Mouse (Mus musculus) MEL (cell line): Measurements from ENCODE around the gene Pcnx2. TPM values are rescaled to one million over a fixed set of nuclear protein-coding genes. Genes with fewer than 3 reads are reported as not detected.

Source experiments
- DNase-seq: peaks from one replicate; pipeline ENCODE4 v3.0.0; 2011; ENCODE audit warnings: low read depth, low spot score
- H3K27ac ChIP-seq: 2 replicates; pipeline ENCODE4 v1.5.1; 2012; ENCODE audit warnings: low read depth, mild to moderate bottlenecking, control low read depth, low read length, moderate library complexity; ENCODE audit not compliant: control insufficient read depth
- H3K27me3 ChIP-seq, 2 experiments: fragments of 150-350 bp in 1 of 2; sonication (generic) in 1 of 2; 2 replicates each; pipeline ENCODE4 v1.6.1; 2012; ENCODE audit warnings: low read length in 2 of 2, mild to moderate bottlenecking in 2 of 2, improper control_type of control experiment in 1 of 2, moderate library complexity in 1 of 2; ENCODE audit not compliant: insufficient read depth in 2 of 2, control insufficient read depth in 1 of 2
- H3K36me3 ChIP-seq, 2 experiments: 2 replicates each; pipeline ENCODE4 v1.6.1; 2012 to 2014; ENCODE audit warnings: low read length in 2 of 2, improper control_type of control experiment in 1 of 2, inconsistent platforms in 1 of 2, mild to moderate bottlenecking in 1 of 2; ENCODE audit not compliant: insufficient read depth in 2 of 2, control insufficient read depth in 1 of 2
- H3K4me1 ChIP-seq, 2 experiments: fragments of 150-350 bp in 1 of 2; sonication (generic) in 1 of 2; 2 replicates each; pipeline ENCODE4 v1.6.1; 2012; ENCODE audit warnings: low read length in 2 of 2, improper control_type of control experiment in 1 of 2, mild to moderate bottlenecking in 1 of 2; ENCODE audit not compliant: insufficient read depth in 2 of 2, control insufficient read depth in 1 of 2
- H3K4me3 ChIP-seq, 2 experiments: fragments of 150-350 bp in 1 of 2; sonication (generic) in 1 of 2; 2 replicates each; pipeline ENCODE4 v1.5.1; 2012; ENCODE audit warnings: low read depth in 2 of 2, low read length in 2 of 2, mild to moderate bottlenecking in 2 of 2, moderate library complexity in 2 of 2, control low read depth in 1 of 2, improper control_type of control experiment in 1 of 2; ENCODE audit not compliant: control insufficient read depth in 1 of 2, insufficient read depth in 1 of 2
- H3K79me2 ChIP-seq: 2 replicates; pipeline ENCODE4 v1.6.1; 2012; ENCODE audit warnings: mild to moderate bottlenecking, low read length, moderate library complexity; ENCODE audit not compliant: control insufficient read depth, poor library complexity, insufficient read depth
- H3K9ac ChIP-seq: 2 replicates; pipeline ENCODE4 v1.6.1; 2012; ENCODE audit warnings: low read depth, mild to moderate bottlenecking, control low read depth, low read length, moderate library complexity; ENCODE audit not compliant: control insufficient read depth, poor library complexity, severe bottlenecking
- H3K9me3 ChIP-seq: fragments of 150-350 bp; sonication (generic); replicated peaks from 2 replicates; pipeline ENCODE4 v1.6.1; 2012; ENCODE audit warnings: mild to moderate bottlenecking, low read length, improper control_type of control experiment, moderate library complexity; ENCODE audit not compliant: insufficient read depth
- BHLHE40 ChIP-seq: IDR thresholded peaks from 2 replicates; pipeline ENCODE4 v1.6.1; 2012; ENCODE audit warnings: low read depth, mild to moderate bottlenecking, inconsistent platforms, low read length, improper control_type of control experiment, borderline replicate concordance
- CHD1 ChIP-seq: IDR thresholded peaks from 2 replicates; pipeline ENCODE4 v1.6.1; 2012; ENCODE audit warnings: low read depth, mild to moderate bottlenecking, inconsistent platforms, low read length, improper control_type of control experiment
- ELF1 ChIP-seq: IDR thresholded peaks from 2 replicates; pipeline ENCODE4 v1.6.1; 2014; ENCODE audit warnings: low read depth, mild to moderate bottlenecking, inconsistent platforms, low read length, improper control_type of control experiment, moderate library complexity
- EP300 ChIP-seq, 2 experiments: IDR thresholded peaks; 2 replicates each; pipeline ENCODE4 v1.6.1; 2011; ENCODE audit warnings: improper control_type of control experiment in 2 of 2, low read length in 2 of 2, low read depth in 1 of 2, mild to moderate bottlenecking in 1 of 2
- ETS1 ChIP-seq: IDR thresholded peaks from 2 replicates; pipeline ENCODE4 v1.6.1; 2012; ENCODE audit warnings: low read depth, mild to moderate bottlenecking, inconsistent platforms, low read length, improper control_type of control experiment, moderate library complexity
- HCFC1 ChIP-seq: IDR thresholded peaks from 2 replicates; pipeline ENCODE4 v1.6.1; 2012; ENCODE audit warnings: low read depth, mild to moderate bottlenecking, inconsistent platforms, low read length, improper control_type of control experiment, moderate library complexity
- JUND ChIP-seq: IDR thresholded peaks from 2 replicates; pipeline ENCODE4 v1.6.1; 2011; ENCODE audit warnings: low read depth, mild to moderate bottlenecking, improper control_type of control experiment, low read length
- MAX ChIP-seq: IDR thresholded peaks from 2 replicates; pipeline ENCODE4 v1.6.1; 2011; ENCODE audit warnings: low read length, improper control_type of control experiment
- MAZ ChIP-seq: IDR thresholded peaks from 2 replicates; pipeline ENCODE4 v1.6.1; 2012; ENCODE audit warnings: low read depth, mild to moderate bottlenecking, inconsistent platforms, low read length, improper control_type of control experiment
- MXI1 ChIP-seq: IDR thresholded peaks from 2 replicates; pipeline ENCODE4 v1.6.1; 2011; ENCODE audit warnings: mild to moderate bottlenecking, low read depth, low read length, improper control_type of control experiment
- MYC ChIP-seq: IDR thresholded peaks from 2 replicates; pipeline ENCODE4 v1.6.1; 2011; ENCODE audit warnings: low read depth, mild to moderate bottlenecking, low read length, improper control_type of control experiment, moderate library complexity
- NELFE ChIP-seq: IDR thresholded peaks from 2 replicates; pipeline ENCODE4 v1.6.1; 2011; ENCODE audit warnings: low read depth, low read length, improper control_type of control experiment
- NRF1 ChIP-seq: IDR thresholded peaks from 2 replicates; pipeline ENCODE4 v1.6.1; 2014; ENCODE audit warnings: low read depth, mild to moderate bottlenecking, inconsistent platforms, low read length, improper control_type of control experiment, moderate library complexity; ENCODE audit not compliant: poor library complexity, insufficient read depth, severe bottlenecking
- POLR2A ChIP-seq, 2 experiments: IDR thresholded peaks; 2 replicates each; pipeline ENCODE4 v1.6.1; 2011 to 2012; ENCODE audit warnings: low read length in 2 of 2, mild to moderate bottlenecking in 2 of 2, control low read depth in 1 of 2, improper control_type of control experiment in 1 of 2, low read depth in 1 of 2, moderate library complexity in 1 of 2; ENCODE audit not compliant: control insufficient read depth in 1 of 2, insufficient read depth in 1 of 2, poor library complexity in 1 of 2
- POLR2AphosphoS5 ChIP-seq: IDR thresholded peaks from 2 replicates; pipeline ENCODE4 v1.6.1; 2012; ENCODE audit warnings: low read depth, borderline replicate concordance, mild to moderate bottlenecking, inconsistent platforms, low read length, moderate library complexity, mixed read lengths
- RCOR1 ChIP-seq: IDR thresholded peaks from 2 replicates; pipeline ENCODE4 v1.6.1; 2012; ENCODE audit warnings: low read depth, mild to moderate bottlenecking, inconsistent platforms, low read length, improper control_type of control experiment
- SIN3A ChIP-seq: IDR thresholded peaks from 2 replicates; pipeline ENCODE4 v1.6.1; 2012; ENCODE audit warnings: low read length, improper control_type of control experiment, inconsistent platforms
- SMC3 ChIP-seq: IDR thresholded peaks from 2 replicates; pipeline ENCODE4 v1.6.1; 2011; ENCODE audit warnings: low read depth, low read length, improper control_type of control experiment
- TCF12 ChIP-seq: IDR thresholded peaks from 2 replicates; pipeline ENCODE4 v1.6.1; 2014; ENCODE audit warnings: low read depth, mild to moderate bottlenecking, inconsistent platforms, low read length, improper control_type of control experiment, moderate library complexity
- ZC3H11A ChIP-seq: IDR thresholded peaks from 2 replicates; pipeline ENCODE4 v1.6.1; 2012; ENCODE audit warnings: low read depth, mild to moderate bottlenecking, inconsistent platforms, low read length, improper control_type of control experiment
- ZKSCAN1 ChIP-seq: IDR thresholded peaks from 2 replicates; pipeline ENCODE4 v1.6.1; 2012; ENCODE audit warnings: low read depth, mild to moderate bottlenecking, inconsistent platforms, low read length, improper control_type of control experiment, moderate library complexity
- ZMIZ1 ChIP-seq: IDR thresholded peaks from 2 replicates; pipeline ENCODE4 v1.6.1; 2012; ENCODE audit warnings: low read depth, mild to moderate bottlenecking, inconsistent platforms, low read length, improper control_type of control experiment, moderate library complexity
- ZNF384 ChIP-seq: IDR thresholded peaks from 2 replicates; pipeline ENCODE4 v1.6.1; 2012; ENCODE audit warnings: low read depth, mild to moderate bottlenecking, inconsistent platforms, low read length, improper control_type of control experiment
- polyA plus RNA-seq, 2 experiments: library from polyadenylated mRNA; stranded (reverse) in 1 of 2; unstranded in 1 of 2; fragments of >175 nt in 1 of 2; fragments of >200 nt in 1 of 2; gene quantifications; 2 replicates each; pipeline versions ENCODE4 v1.2.1 to v1.2.4; 2012; ENCODE audit warnings: low replicate concordance in 2 of 2, low read depth in 1 of 2; ENCODE audit not compliant: insufficient read length in 2 of 2, insufficient read depth in 1 of 2, missing spikeins in 1 of 2
- total RNA-seq: library from RNA; depleted of rRNA; stranded (reverse); fragments of 300-350 nt; gene quantifications from 2 replicates; pipeline ENCODE4 v1.2.3, GENCODE M21; 2012

Pcnx2 gene
- total and polyA plus RNA-seq, 3 experiments = 0.04 TPM; not detected in 2

DNA sequence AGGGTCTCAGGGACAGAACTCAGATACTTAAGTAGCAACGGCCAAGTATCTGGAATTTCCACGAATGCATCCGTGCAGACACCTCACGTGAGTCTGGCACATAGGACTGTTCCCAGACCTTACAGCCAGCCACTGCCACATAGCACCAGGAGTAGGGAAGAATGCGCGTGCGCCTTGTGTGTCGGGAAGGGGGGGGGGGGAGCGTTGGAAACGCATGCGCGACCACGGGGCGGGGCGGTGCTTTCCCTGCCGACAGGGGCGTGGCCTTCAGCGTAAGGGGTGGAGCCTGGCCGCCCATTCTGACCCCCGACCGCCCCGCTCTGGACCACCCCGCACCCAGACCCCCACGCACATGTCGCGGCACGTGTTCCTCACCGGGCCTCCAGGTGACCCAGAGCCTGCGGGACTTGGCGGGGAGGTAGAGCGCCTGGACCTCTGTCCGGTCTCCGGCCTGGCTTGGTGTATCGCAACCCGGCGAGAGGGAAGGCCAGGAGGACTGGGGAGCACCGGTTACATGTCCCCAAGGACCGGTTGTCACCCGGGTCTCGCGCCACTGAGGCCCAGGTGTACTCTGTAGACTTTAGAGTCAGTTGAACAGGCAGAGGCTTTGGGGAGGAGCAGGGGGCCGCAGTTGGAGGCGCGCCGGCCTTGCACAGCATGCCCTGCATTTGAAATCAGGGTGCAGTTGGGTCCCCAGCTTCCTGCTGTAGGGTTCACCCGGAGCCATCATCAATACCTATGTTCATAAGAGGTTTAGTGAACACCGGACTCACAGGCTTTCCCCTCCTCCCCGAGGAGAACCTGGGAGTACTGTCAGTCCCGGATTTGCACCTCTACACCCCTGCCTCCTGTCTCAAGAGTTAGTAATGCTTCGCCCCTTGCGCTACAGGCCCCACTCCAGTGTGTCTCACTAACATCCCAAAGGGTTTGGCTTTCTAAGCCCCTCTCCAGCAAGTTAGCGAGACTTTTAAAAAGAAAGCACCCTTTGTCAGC, 163.9 kb downstream of the Pcnx2 start:
- Histone ChIP-seq H3K9me3 (no peaks in the 10 kb centered on the region), H3K4me3 (peak overlapping the region; percentile 92 to 96), H3K27me3 (no peaks in the 10 kb centered on the region; a peak in 1 of 4 replicates), H3K4me1 (peaks cover 0 to 3% of the 10 kb centered on the region in 2 experiments; a peak in 1 of 4 replicates), H3K9ac (peak overlapping the region; percentile 94), H3K27ac (peak overlapping the region; percentile 36; the same call in 1 of the 2 replicates), H3K79me2 (peaks cover 3% of the 10 kb centered on the region), H3K36me3 (peaks cover 0 to 2% of the 10 kb centered on the region in 2 experiments; a peak in 1 of 4 replicates)
- TF ChIP-seq MXI1 (peak; percentile 85), MYC (peak; percentile 90), POLR2A (IDR thresholded peaks at IDR 0.05; ENCODE audit: control insufficient read depth in 1 of 2, insufficient read depth in 1 of 2, low read depth in 1 of 2, low read length in 2 of 2, poor library complexity in 1 of 2) (peak; percentile 69 to 72), BHLHE40 (peak; percentile 81; the same call in 1 of the 2 replicates), ZNF384 (no peak), JUND (no peak), RCOR1 (no peak), EP300 (IDR thresholded peaks at IDR 0.05; ENCODE audit: low read depth in 1 of 2, low read length in 2 of 2) (no peak), SMC3 (no peak), MAZ (peak; percentile 86), MAX (peak; percentile 83), NRF1 (peak; percentile 88), NELFE (peak; percentile 71), POLR2AphosphoS5 (no peak), SIN3A (peak; percentile 53), ZC3H11A (no peak), ZMIZ1 (peak; percentile 73; the same call in 1 of the 2 replicates), TCF12 (peak; percentile 20; the same call in 1 of the 2 replicates), HCFC1 (peak; percentile 57)
- DNase-seq = peak; percentile 87

- H3K36me3 ChIP-seq = peaks cover 0 to 5% of the 10 kb centered on the region in 2 experiments; a peak in 2 of 4 replicates
- H3K9me3 ChIP-seq = no peaks in the 10 kb centered on the region
- H3K79me2 ChIP-seq = peaks cover 3% of the 10 kb centered on the region
These were observed 168.4 kb downstream of the Pcnx2 start, which contains the start of gene Ntpcr for GRCm38 (mm10) chr8:125729746-125730145. TSS of gene Ntpcr (plus strand) at chr8:125729963.

More at GRCm38 (mm10) chr8:125729746-125730145, 168.4 kb downstream of the Pcnx2 start, which contains the start of gene Ntpcr:
- peak; percentile 8 for DNase-seq
- no peaks in the 10 kb centered on the region; a peak in 1 of 4 replicates for H3K27me3 ChIP-seq
- no peak for TF ChIP-seq POLR2AphosphoS5
- no peak for TF ChIP-seq SIN3A
- TF ChIP-seq HCFC1 = no peak
- TF ChIP-seq MAZ = no peak
- no peak for TF ChIP-seq ZKSCAN1
- no peak for TF ChIP-seq ZMIZ1
- no peak for TF ChIP-seq ETS1
- TF ChIP-seq JUND = no peak
- no peak for TF ChIP-seq ELF1
- no peak for TF ChIP-seq CHD1
- TF ChIP-seq, all 39 proteins: peak for 0
- no peak within 1 kb of the TSS for H3K27ac ChIP-seq
- H3K9ac ChIP-seq = no peak within 1 kb of the TSS
- no peak within 1 kb of the TSS for H3K4me3 ChIP-seq
- H3K4me1 ChIP-seq = peaks cover 0 to 13% of the 10 kb centered on the region in 2 experiments; a peak in 3 of 4 replicates
